Mouse (Mus musculus) kidney, adult 8-10 months (tissue): ENCODE results near the gene Hoxb3.
A peak's percentile ranks its signal among the peaks of the same experiment; 100 is the strongest.

Experiments used
- DNase-seq, 2 experiments: peaks; one replicate each; pipeline ENCODE4 v3.0.0; 2022

Hoxb3 gene

DNA sequence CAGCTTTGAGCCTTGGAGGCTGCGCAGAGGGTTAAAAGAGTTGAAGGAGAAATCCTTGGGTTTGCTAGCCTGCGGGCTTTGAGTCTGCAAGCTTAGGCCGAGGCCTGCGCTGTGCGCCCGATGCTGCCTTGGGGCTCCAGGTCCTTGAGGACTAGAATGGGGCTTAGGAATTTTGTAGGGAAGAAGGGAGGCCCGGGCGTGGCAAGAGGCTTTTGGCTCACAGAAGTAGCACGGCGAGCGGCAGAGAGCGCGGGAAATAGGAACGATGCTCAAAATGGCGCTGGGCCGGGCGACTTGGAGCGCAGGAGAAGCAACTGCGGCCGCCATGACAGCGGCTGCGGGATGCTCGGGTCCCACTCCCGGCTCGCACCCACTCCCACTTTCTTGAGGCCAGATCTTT lies 31.2 kb downstream of the Hoxb3 start:
- peak; percentile 52 to 65 for DNase-seq

DNA sequence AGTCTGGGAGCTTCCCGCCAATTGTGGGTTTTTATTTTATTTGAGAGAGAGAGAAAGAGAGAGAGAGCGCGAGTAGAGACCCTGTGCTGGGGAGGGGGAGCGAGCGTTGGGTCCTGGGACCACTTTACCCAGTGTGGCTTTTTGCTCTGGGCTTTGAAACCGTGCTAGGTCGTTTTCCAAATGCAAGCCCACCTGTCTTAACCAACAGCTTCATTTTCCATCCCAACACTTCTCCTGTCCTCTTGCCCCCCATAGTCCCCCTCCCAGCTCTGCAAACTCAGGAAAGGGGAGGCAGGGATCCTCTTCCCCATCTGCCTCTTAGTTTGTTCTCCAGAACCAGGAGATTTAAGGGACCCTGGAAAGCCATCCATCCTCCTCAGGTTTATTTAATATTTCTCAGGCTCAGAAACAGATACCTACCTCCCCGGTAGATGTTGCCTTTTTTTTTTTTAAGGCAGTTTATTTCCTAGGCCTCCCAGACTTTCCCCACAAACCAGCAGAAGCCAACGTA lies 31.7 kb downstream of the Hoxb3 start:
- no peak for DNase-seq

DNA sequence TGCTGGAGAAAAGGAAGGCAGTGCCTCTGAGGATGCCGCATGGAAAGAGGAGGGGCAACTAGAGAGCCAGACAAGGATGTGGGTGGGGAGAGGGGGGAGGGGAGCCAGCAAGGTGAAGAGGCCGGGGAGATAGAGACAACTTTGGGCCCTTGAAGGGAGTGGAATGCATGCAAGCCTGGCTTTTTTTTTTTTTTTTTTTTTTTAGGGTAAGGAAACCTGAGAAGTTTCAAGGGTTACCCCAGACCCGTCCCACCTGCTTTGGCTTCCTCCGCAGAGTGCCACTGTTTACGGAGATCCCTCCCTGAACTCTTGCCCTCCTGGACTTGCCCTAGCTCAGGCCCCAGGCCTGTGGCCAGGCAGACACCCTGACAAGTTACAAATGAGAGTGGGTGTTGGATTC lies 40.7 kb downstream of the Hoxb3 start:
- peak; percentile 33 to 50 for DNase-seq

DNA sequence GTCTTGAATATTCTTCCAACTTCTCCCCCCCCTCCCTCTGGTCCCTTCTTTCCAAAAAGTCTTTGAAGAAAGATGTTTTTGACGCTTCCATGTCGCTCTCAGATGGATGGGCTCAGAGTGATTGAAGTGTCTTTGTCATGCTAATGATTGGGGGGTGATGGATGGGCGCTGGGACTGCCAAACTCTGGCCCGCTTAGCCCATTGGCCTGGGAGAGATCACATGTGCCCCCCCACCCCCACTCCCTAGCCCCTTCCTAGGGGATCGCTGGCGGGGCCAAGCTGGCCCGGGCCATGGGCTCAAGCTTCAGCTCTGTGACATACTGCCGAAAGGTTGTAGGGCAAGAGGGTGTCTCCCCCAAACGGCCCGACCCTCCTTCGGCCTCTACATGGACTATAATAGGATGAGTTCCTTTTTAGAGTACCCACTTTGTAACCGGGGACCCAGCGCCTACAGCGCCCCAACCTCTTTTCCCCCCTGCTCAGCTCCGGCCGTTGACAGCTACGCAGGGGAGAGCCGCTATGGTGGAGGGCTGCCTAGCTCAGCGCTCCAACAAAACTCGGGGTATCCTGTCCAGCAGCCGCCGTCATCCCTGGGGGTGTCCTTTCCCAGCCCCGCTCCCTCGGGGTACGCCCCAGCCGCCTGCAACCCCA lies 42.4 kb downstream of the Hoxb3 start, which contains the start of gene Hoxb1:
Gene Hoxb1, plus strand, starts transcription at position 312 of the 651 bp plus-strand sequence.
- no peak for DNase-seq

DNA sequence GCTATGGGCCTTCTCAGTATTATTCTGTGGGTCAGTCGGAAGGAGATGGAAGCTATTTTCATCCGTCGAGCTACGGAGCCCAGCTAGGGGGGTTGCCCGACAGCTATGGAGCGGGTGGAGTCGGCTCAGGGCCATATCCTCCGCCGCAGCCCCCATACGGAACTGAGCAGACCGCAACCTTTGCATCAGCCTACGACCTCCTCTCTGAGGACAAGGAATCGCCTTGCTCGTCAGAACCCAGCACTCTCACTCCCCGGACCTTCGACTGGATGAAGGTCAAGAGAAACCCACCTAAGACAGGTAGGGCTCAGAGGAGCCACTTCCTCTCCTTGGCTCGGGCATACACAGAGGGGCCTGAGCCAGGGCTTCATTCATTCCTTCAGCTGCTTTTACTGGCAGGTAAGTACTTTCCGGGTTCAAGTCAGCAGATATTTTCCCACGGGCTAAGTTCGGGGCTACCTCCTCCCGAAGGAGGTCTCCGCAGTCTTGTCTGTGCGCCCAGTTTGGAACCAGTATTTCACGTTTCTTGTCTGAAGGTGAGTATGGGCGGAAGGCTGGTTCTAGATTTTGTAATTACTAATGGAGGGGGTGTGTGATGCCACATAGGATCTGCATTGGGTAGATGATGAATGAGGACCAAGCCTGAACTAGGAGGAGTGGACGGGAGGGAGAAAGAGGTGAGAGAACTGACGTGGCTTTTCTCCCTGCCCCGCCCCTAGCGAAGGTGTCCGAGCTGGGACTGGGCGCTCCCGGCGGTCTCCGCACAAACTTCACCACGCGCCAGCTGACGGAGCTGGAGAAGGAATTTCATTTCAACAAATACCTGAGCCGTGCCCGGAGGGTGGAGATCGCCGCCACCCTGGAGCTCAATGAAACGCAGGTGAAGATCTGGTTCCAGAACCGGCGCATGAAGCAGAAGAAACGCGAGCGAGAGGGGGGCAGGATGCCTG lies 43.2 kb downstream of the Hoxb3 start:
- DNase-seq = peak; percentile 32 to 44

DNA sequence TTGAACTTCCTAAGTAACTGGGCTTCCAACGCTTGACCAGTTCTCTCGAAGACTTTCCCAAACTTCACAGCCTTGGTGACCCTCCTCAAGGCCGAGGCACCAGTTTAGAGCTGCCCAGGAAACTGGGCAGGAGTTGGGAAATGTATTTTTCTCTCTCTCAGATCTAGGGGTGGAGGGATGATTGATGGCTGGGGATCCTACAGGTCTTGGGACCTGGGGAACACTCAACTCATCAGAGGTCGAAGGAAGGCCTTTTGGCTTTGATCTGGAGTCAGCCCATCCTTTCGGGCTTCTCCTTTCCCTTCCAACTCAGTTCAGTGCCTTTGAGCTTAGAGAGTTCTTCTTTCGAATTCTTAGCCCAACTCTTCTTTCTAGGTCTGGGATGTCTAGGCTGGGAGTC lies 44.0 kb downstream of the Hoxb3 start:
- DNase-seq = no peak

DNA sequence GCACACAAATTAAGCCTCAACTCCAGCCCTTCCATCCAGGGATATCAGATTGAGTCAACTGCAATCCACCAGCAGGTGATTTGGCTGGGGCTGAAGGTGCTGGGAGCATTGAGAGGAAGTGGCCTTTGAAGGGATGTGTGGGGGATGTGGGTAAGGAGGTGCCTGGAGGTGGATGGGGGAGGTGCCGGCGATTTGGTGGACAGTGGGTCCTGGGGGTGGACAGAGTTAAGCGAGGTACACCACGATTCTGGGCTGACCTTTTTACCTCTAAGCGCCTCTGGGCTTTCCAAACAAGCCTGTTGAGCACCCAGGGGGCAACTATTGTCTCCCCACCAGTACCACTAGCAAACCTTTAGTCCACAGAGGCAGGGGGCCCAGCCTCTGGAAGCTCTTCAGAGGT lies 45.6 kb downstream of the Hoxb3 start:
- DNase-seq = no peak

DNA sequence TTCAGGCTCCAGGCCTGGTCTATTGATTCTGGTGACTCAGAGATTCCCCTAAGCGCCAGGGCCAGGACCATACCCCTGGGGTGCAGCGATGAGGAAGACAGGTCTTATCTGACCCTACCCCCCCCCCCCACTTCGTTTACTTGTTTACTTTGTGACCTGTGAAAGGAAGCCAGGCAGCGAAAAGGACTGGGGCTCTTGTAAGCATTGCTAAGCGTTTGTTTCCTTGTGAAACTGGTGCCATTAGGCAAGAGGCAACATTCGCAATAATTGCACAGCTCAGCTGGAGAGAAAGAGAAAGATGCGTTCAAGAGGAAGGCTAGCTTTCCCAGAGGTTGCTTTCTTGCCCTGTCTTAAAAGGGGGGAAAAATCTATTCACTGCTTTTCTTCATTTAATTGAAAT lies 46.0 kb downstream of the Hoxb3 start:
- DNase-seq = no peak

DNA sequence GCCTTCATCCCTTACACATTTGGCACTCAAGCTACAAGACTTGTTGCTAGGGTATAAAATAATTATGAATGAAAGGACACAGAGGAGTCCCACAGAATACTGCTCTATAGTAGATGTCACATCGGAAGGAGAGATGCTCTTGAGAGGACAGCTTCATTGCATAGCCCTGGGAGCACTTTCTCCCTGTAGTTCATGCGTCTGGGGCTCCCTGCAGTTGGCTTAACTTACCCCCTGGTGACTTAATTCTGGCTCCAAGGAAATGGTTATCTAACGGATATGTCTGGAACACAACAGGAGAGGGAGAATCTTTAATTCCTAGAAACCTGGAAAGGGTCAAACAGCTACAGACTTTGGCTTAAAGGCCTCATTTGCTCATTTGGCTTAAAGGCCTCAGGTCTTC lies 48.6 kb downstream of the Hoxb3 start:
- DNase-seq = no peak

DNA sequence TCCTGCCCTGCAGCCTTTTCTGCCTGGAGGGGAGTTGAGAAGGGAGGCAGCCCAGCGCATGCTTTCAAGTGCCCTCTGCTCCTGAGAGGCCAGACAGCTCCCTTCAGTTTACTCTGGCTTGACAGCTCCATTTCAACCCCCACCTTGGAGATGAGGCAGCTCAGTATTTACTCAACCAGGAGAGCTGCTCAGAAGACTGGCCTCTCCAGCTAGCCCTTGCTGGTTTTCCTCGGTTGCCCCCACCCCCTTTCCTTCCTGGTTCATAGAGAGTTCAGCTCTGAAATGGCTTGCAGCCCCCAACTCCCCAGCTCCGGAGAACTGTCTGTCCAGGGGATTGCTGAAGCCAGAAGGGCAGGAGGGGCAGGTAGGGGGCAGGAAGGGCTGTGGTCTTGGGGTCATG lies 49.4 kb downstream of the Hoxb3 start:
- no peak for DNase-seq

DNA sequence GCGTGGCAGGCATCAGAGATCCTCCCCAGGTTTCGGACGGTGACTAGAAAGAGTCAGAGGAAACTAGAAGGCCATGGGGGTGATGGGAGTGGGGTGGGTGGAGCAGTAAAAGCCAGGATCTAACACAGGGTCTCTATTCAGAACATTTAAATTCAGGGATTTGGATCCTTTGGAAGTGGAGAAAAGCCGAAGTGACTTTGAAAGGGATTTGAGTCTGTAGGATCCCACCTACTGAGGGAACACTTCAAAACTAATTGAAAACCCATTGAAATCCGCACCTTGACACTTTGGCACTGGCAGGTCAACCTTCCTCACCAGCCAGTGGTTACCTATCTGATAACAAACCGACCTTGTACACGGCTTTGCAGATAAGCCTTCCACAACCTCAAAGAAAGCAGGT lies 51.7 kb downstream of the Hoxb3 start:
- DNase-seq = no peak

DNA sequence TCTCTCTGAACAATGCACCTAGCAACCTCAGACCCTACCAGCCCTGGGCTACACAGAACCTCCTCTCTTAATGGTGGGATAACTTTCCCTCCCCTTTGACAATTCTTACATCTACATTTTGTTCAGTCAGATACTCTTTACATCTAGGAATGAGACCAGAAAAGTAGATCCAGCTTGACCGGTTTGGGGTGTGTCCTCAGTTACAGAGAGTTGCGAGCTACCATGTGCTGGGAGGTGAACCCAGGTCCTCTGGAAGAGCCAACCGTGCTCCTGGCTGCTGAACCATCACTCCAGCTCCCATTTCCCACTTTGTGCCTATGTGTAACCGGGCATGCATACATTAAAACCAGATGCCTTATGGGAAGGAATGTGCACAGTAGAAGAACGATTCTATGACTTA lies 60.3 kb downstream of the Hoxb3 start:
- DNase-seq = no peak

DNA sequence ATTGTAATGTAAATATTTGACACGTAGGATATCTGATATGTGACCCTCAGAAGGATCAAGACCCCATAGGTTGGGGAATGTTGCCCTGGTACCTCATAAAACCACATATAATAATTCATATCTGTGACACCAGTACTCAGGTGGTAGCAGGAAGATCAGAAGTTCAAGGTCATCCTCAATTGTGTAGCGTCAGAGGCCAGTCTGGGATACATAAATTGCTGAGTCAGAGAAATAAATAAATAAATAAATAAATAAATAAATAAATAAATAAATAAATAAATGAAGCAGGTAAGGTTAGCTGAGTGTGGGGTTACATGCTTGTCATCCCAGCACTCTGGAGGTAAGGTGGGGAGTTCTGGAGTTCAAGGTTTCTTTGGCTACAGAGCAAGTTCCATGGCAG lies 64.5 kb downstream of the Hoxb3 start:
- no peak for DNase-seq

DNA sequence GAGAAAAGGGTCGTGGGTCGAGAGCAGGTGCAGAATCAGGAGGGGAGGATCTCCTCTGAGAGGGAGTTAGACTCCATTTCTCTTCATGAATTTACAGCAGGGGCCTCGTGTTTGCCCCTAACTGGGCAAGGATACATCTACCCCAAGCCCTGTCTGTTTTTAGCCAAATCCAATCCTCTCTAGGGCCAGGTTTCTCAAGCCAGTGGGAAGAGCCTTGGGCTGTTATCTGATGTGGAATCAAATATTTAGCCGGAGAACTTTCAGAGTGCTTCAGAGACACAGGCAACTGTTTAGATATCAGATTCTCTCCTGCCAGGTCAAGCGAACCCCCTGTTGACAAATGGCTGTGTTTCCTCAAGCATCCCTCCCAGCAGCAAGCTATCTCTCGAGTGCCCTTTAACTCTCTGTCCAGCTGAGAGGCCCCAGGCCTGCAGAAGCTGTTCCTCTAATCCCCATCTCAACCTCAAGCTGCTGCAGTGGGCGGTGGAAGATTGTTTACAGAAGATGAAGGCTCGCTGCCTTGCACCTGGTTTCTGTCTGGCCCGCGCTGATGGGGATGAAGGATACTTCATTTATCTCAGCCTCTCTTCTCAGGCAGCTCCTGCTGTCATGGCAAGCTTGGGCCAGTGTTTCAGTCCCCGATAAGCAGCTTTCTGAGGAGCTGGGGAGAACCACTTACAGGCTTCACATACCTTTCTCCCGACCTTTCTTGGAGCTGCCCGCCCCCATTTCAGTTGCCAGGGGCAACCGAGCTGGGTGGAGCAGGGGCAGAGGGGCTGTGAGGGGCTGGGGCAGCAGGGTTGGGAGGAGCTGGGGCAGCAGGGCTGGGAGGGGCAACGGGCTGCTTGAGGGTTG lies 73.9 kb downstream of the Hoxb3 start:
- no peak for DNase-seq
